Mouse (Mus musculus) embryonic facial prominence, embryonic 11.5 days (tissue): ENCODE results near the gene Gm43518. TPM values are rescaled to one million over a fixed set of nuclear protein-coding genes. Genes with fewer than 3 reads are reported as not detected.
A peak's percentile ranks its signal among the peaks of the same experiment; 100 is the strongest.

Source experiments
- ATAC-seq: fragments of 200-750 bp; cut with Nextera tagmentation; replicated peaks from 2 replicates; pipeline ENCODE4 v1.8.0; 2017; ENCODE audit warnings: low read depth; ENCODE audit not compliant: insufficient number of reproducible peaks, low FRiP score, low TSS enrichment
- DNase-seq: peaks from one replicate; pipeline ENCODE4 v3.0.0-alpha.2; 2015; ENCODE audit warnings: low spot score
- H3K27ac ChIP-seq: fragments of 300-500 bp; sonication (generic); replicated peaks from 2 replicates; pipeline ENCODE4 v1.5.1; 2014; ENCODE audit warnings: mild to moderate bottlenecking, low read depth, low read length, control low read depth
- H3K27me3 ChIP-seq: fragments of 300-500 bp; sonication (generic); 2 replicates; pipeline ENCODE4 v1.6.1; 2014; ENCODE audit warnings: mild to moderate bottlenecking, low read length, moderate library complexity, mixed read lengths; ENCODE audit not compliant: control insufficient read depth, insufficient read depth
- H3K36me3 ChIP-seq: fragments of 300-500 bp; sonication (generic); replicated peaks from 2 replicates; pipeline ENCODE4 v1.6.1; 2014; ENCODE audit warnings: low read depth, mild to moderate bottlenecking, low read length, moderate library complexity, mixed read lengths; ENCODE audit not compliant: control insufficient read depth, insufficient read depth
- H3K4me1 ChIP-seq: fragments of 300-500 bp; sonication (generic); 2 replicates; pipeline ENCODE4 v1.6.1; 2014; ENCODE audit warnings: low read length, mixed read lengths; ENCODE audit not compliant: control insufficient read depth, insufficient read depth
- H3K4me2 ChIP-seq: fragments of 300-500 bp; sonication (generic); 2 replicates; pipeline ENCODE4 v1.6.1; 2014; ENCODE audit warnings: low read depth, mild to moderate bottlenecking, control low read depth, low read length, moderate library complexity
- H3K4me3 ChIP-seq: fragments of 300-500 bp; sonication (generic); 2 replicates; pipeline ENCODE4 v1.5.1; 2014; ENCODE audit warnings: low read depth, low read length, control low read depth
- H3K9ac ChIP-seq: fragments of 300-500 bp; sonication (generic); replicated peaks from 2 replicates; pipeline ENCODE4 v1.6.1; 2014; ENCODE audit warnings: mild to moderate bottlenecking, control low read depth, low read length
- H3K9me3 ChIP-seq: fragments of 300-500 bp; sonication (generic); replicated peaks from 2 replicates; pipeline ENCODE4 v1.6.1; 2016; ENCODE audit warnings: mild to moderate bottlenecking, low read length, inconsistent platforms, mixed read lengths; ENCODE audit not compliant: control insufficient read depth
- WGBS: fragments of 180-500 bp; shearing (Covaris S2); extraction: QIAGEN DNeasy Blood & Tissue Kit; methylation state at CpG from one replicate; pipeline ENCODE4 v1.1.7; 2014; 5-methylcytosine and 5-hydroxymethylcytosine counted together
- polyA plus RNA-seq: library from polyadenylated mRNA; unstranded; fragments of >200 nt; fragmentation: Nextera tagmentation; extraction: Ambion mirVana; gene quantifications from 2 replicates; pipeline ENCODE4 v1.2.1, GENCODE M21; 2014

The Gm43518 gene
- polyA plus RNA-seq, 1 experiment from 2014 or later = not detected

DNA sequence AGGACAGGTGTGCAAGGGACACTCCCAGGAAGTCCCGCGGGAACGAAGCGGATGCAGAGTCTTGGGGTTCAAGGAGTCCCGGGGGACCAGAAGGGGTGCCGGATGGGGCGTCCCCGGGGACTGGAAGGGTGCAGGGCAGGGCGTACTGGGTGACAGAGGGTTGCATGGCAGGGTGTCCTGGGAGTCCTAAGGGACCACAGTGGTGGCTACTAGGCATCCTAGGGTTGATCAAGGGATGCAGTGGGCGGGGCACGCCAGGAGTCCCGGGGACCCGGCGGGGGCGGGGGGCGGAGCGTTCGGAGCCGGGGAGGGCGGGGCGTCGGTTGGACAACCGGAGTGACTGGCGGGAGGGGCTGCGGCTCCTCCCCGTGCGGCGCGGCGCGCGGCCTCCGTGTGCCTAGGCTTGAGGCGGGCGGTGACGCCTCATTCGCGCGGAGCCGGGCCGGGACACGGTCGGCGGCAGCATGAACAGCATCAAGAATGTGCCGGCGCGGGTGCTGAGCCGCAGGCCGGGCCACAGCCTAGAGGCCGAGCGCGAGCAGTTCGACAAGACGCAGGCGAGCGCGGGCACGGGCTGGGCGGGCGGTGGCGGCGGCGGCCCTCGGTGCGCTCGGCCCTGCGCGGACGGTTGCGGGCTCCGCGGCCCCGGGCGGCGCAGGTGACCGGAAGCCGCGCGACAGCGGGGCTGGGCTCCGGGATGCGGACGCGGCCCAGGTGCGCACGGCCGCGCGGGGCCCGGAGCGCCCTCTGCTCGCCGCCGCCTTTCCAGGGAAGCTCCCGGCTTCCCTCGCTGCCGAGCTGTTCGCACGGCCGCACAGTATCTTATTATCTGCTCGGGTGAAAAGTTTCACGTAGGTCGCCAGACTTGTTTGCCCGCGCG, 46.3 kb downstream of the Gm43518 start, which contains the start of gene Hip1r:
Hip1r (plus strand) TSS at position 330 of the 880 bp plus-strand sequence.
- Histone ChIP-seq H3K27me3 (peaks cover 4% of the 10 kb centered on the region), H3K36me3 (no peaks in the 10 kb centered on the region), H3K4me1 (peaks cover 3% of the 10 kb centered on the region), H3K9ac (peak within 1 kb of the TSS; percentile 69), H3K27ac (no peak within 1 kb of the TSS), H3K9me3 (no peaks in the 10 kb centered on the region), H3K4me2 (peak within 1 kb of the TSS; percentile 96), H3K4me3 (peak within 1 kb of the TSS; percentile 71)
- ATAC-seq (peak; percentile 73), DNase-seq (peak; percentile 70)
- whole genome bisulfite sequencing = under 1% methylated on average over 102 of the region's 106 CpGs

- Histone ChIP-seq H3K9me3 (no peaks in the 10 kb centered on the region), H3K27me3 (peaks cover 4% of the 10 kb centered on the region), H3K4me1 (peaks cover 3% of the 10 kb centered on the region), H3K27ac (no peak overlapping the region), H3K9ac (peak overlapping the region; percentile 69), H3K4me2 (peak overlapping the region; percentile 96), H3K4me3 (peak overlapping the region; percentile 71), H3K36me3 (no peaks in the 10 kb centered on the region)
- WGBS = 0% methylated on average over 14 of the region's 14 CpGs
- DNase-seq = no peak
- ATAC-seq = no peak
These were observed 46.9 kb downstream of the Gm43518 start for GRCm38 (mm10) chr5:123974179-123974485.

DNA sequence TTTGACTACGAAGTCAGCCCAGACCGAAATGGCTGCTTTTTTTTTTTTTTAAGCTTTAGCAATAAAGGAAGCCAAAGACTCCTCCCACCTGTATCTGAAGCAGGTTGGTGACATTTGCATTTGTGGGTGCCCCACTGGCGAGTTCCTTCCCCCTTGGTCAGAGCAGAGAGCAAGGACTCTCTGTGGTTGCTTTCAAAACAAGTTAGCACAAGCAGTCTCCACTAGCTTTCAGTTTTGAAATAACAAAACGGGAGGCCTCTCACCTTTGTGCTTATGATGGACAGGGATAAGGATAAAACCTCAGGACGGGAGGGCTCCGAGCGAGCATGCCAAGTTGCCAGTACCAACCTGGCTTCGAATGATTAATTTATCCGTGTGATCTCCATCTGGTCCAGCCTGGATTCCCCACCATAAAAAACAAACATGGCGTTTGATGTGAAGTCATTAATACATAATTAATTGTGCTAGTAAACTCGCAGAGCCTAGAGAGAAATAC, 47.4 kb downstream of the Gm43518 start:
- no peak overlapping the region for H3K27ac ChIP-seq
- ATAC-seq (no peak), DNase-seq (no peak)
- H3K36me3 ChIP-seq = no peaks in the 10 kb centered on the region
- peak overlapping the region; percentile 71 for H3K4me3 ChIP-seq
- H3K27me3 ChIP-seq = peaks cover 4% of the 10 kb centered on the region
- no peak overlapping the region for H3K9ac ChIP-seq
- peaks cover 3% of the 10 kb centered on the region for H3K4me1 ChIP-seq
- H3K4me2 ChIP-seq = peak overlapping the region; percentile 96
- H3K9me3 ChIP-seq = no peaks in the 10 kb centered on the region
- WGBS = 44% methylated on average over 11 of the region's 11 CpGs

DNA sequence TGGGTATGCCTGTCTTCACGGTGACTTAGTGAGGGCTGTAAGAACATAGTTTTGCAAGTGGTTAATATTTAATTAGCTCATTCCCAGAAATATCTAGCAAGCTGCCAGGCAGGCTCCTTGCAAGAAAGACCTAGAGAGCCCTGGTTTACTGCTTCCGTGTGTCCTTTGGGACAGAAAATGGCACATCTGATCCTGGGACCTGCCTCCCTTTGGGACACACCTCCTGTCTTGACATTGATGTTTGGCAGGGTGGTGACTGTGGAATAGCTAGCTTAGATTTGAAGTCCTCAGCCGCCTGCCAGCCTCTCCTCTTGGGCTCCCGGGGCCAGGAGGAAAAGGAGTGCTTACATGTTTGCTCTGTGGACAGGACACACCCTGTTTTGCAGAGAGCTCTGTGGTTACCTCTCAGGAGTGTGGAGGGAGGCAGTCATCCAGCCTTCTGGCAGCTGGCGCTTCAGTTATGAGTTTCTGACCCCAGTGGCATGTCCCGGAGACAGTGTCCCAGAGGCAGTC, 48.5 kb downstream of the Gm43518 start:
- peaks cover 4% of the 10 kb centered on the region for H3K27me3 ChIP-seq
- DNase-seq (no peak), ATAC-seq (no peak)
- H3K4me2 ChIP-seq = no peak overlapping the region
- H3K4me3 ChIP-seq = no peak overlapping the region
- no peak overlapping the region for H3K27ac ChIP-seq
- no peak overlapping the region for H3K9ac ChIP-seq
- 65% methylated on average over 6 of the region's 6 CpGs for WGBS
- no peaks in the 10 kb centered on the region for H3K36me3 ChIP-seq
- H3K4me1 ChIP-seq = peaks cover 3% of the 10 kb centered on the region
- no peaks in the 10 kb centered on the region for H3K9me3 ChIP-seq

- H3K9ac ChIP-seq = no peak overlapping the region
- no peaks in the 10 kb centered on the region for H3K36me3 ChIP-seq
- H3K27me3 ChIP-seq = peaks cover 4% of the 10 kb centered on the region
- 29% methylated on average over 3 of the region's 3 CpGs for WGBS
- DNase-seq (no peak), ATAC-seq (no peak)
- H3K9me3 ChIP-seq = no peaks in the 10 kb centered on the region
- H3K4me1 ChIP-seq = peaks cover 3% of the 10 kb centered on the region
- H3K27ac ChIP-seq = no peak overlapping the region
- no peak overlapping the region for H3K4me3 ChIP-seq
- H3K4me2 ChIP-seq = no peak overlapping the region
These were observed 50.0 kb downstream of the Gm43518 start for GRCm38 (mm10) chr5:123977231-123977630.

DNA sequence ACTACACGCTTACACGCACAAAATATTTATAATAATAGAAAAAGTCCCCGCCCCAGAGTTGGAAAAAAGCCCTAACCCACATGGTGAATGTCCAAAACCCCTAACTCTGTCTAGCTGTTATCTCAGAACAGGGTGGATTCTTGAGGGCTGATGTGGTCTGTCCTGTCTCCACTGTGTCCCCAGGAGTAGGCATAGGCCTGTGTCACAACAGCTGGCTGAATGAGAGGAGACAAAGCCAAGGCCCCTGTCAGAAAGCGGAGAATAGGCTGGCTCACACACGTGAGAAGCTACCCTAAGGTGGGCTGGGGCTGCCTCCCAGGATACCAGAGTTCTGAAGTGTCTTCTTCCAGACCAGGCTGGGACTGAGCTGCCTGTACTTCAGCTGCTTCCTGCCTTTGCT, 50.9 kb downstream of the Gm43518 start:
- no peak for DNase-seq
- 81% methylated on average over 5 of the region's 5 CpGs for WGBS
- Histone ChIP-seq H3K9ac (no peak overlapping the region), H3K36me3 (no peaks in the 10 kb centered on the region), H3K27me3 (peaks cover 4% of the 10 kb centered on the region), H3K4me2 (no peak overlapping the region), H3K9me3 (no peaks in the 10 kb centered on the region), H3K4me3 (no peak overlapping the region), H3K4me1 (peaks cover 3% of the 10 kb centered on the region), H3K27ac (no peak overlapping the region)
- ATAC-seq = no peak

DNA sequence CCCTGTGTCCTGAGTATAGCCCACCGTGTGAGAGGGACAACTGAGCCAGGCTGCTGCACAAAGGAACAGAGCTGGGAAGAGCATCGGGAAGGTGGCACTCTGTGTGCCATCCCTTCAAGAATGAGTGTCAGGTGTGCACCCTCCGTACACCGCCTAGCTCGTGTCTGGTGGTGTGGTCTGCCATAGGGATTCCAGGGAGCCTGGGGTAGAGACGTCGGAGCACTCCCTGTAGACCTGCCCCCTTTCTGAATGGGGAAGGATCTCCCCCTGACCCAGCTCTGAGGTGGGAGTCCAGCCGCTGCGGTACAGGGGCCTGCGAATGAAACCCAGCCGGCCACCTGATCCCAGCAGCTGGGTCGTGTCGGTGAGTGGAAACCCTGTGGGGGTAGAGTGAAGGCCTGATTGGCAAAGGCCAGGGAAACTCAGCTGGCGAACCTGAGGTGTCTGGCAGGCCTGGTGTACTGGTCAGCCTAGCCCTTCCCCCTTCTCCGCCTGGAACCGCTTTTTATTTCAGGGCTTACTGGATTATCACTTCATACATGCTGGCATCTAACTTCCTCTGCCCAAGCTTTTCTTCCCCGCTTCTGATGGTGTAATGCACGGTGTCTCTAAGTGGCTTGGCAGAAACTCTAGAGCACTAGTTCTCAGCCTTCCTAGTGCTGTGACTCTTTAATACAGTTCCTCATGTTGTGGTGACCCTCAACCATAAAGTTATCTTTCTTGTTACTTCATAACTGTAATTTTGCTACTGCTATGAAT, 52.2 kb downstream of the Gm43518 start:
- H3K27me3 ChIP-seq = no peaks in the 10 kb centered on the region
- WGBS = 75% methylated on average over 18 of the region's 18 CpGs
- H3K4me1 ChIP-seq = peaks cover 3% of the 10 kb centered on the region
- DNase-seq = no peak
- H3K4me3 ChIP-seq = no peak overlapping the region
- H3K36me3 ChIP-seq = no peaks in the 10 kb centered on the region
- no peak overlapping the region for H3K27ac ChIP-seq
- ATAC-seq = no peak
- H3K4me2 ChIP-seq = no peak overlapping the region
- no peaks in the 10 kb centered on the region for H3K9me3 ChIP-seq
- no peak overlapping the region for H3K9ac ChIP-seq
